Mouse (Mus musculus) liver, postnatal 0 days (tissue): ENCODE measurements around the gene Golph3l. TPM values are rescaled to one million over a fixed set of nuclear protein-coding genes. Genes with fewer than 3 reads are reported as not detected.
A peak's percentile ranks its signal among the peaks of the same experiment; 100 is the strongest.

Experiments used
- ATAC-seq: fragments of 200-750 bp; cut with Nextera tagmentation; 2 replicates; pipeline ENCODE4 v1.8.0; 2017; ENCODE audit warnings: mild to moderate bottlenecking, moderate library complexity
- DNase-seq: peaks from one replicate; pipeline ENCODE4 v3.0.0-alpha.2; 2016
- H3K27ac ChIP-seq: fragments of 300-500 bp; sonication (generic); 2 replicates; pipeline ENCODE4 v1.5.1; 2014; ENCODE audit warnings: antibody characterized with exemption, moderate library complexity, mild to moderate bottlenecking, low read depth
- H3K27me3 ChIP-seq: fragments of 300-500 bp; sonication (generic); 2 replicates; pipeline ENCODE4 v1.6.1; 2014; ENCODE audit warnings: low read length, control low read depth, mixed read lengths; ENCODE audit not compliant: insufficient read depth
- H3K36me3 ChIP-seq: fragments of 300-500 bp; sonication (generic); replicated peaks from 2 replicates; pipeline ENCODE4 v1.6.1; 2014; ENCODE audit warnings: mild to moderate bottlenecking, control low read depth, low read length, moderate library complexity, mixed read lengths; ENCODE audit not compliant: insufficient read depth
- H3K4me1 ChIP-seq: fragments of 300-500 bp; sonication (generic); 2 replicates; pipeline ENCODE4 v1.6.1; 2014; ENCODE audit warnings: antibody characterized with exemption, mild to moderate bottlenecking, control low read depth; ENCODE audit not compliant: insufficient read depth
- H3K4me2 ChIP-seq: fragments of 300-500 bp; sonication (generic); 2 replicates; pipeline ENCODE4 v1.6.1; 2014; ENCODE audit warnings: low read depth, mild to moderate bottlenecking, low read length, moderate library complexity, mixed read lengths
- H3K4me3 ChIP-seq: fragments of 300-500 bp; sonication (generic); 2 replicates; pipeline ENCODE4 v1.5.1; 2014; ENCODE audit warnings: low read depth, low read length
- H3K9ac ChIP-seq: fragments of 300-500 bp; sonication (generic); replicated peaks from 2 replicates; pipeline ENCODE4 v1.6.1; 2014; ENCODE audit warnings: mild to moderate bottlenecking, moderate library complexity
- H3K9me3 ChIP-seq: fragments of 300-500 bp; sonication (generic); 2 replicates; pipeline ENCODE4 v1.6.1; 2016; ENCODE audit warnings: mild to moderate bottlenecking, control low read depth, low read length, mixed read lengths
- CTCF ChIP-seq: sonication (generic); IDR thresholded peaks from 2 replicates; pipeline ENCODE4 v1.5.1; 2016; ENCODE audit warnings: antibody characterized with exemption, low read depth
- EP300 ChIP-seq: IDR thresholded peaks from 2 replicates; pipeline ENCODE4 v1.6.1; 2016; ENCODE audit warnings: antibody characterized with exemption, low read depth, mild to moderate bottlenecking
- WGBS: fragments of 180-500 bp; shearing (Covaris S2); extraction: QIAGEN DNeasy Blood & Tissue Kit; methylation state at CpG from one replicate; pipeline ENCODE4 v1.1.7; 2014; ENCODE audit not compliant: insufficient replicate concordance; 5-methylcytosine and 5-hydroxymethylcytosine counted together
- polyA plus RNA-seq: library from polyadenylated mRNA; unstranded; fragments of >200 nt; fragmentation: Nextera tagmentation; extraction: Ambion mirVana; gene quantifications from 2 replicates; pipeline ENCODE4 v1.2.1, GENCODE M21; 2015

The Golph3l gene
- polyA plus RNA-seq, 1 experiment from 2014 or later: 11.3 TPM

- no peak overlapping the region for H3K4me3 ChIP-seq
- DNase-seq: peak; percentile 79
- 46% methylated on average over 6 of the region's 6 CpGs for WGBS
Observed at GRCm38 (mm10) chr3:95666124-95666844, 77.5 kb downstream of the Golph3l start.

GRCm38 (mm10) chr3:95667521-95667920 lies 78.8 kb downstream of the Golph3l start:
- DNase-seq: no peak
- H3K9ac ChIP-seq: peak overlapping the region; percentile 39
- H3K36me3 ChIP-seq: peaks cover 20% of the 10 kb centered on the region
- no peaks in the 10 kb centered on the region for H3K9me3 ChIP-seq
- H3K4me3 ChIP-seq: no peak overlapping the region
- H3K4me2 ChIP-seq: peak overlapping the region; percentile 7
- H3K27ac ChIP-seq: peak overlapping the region; percentile 91
- peaks cover 74% of the 10 kb centered on the region for H3K4me1 ChIP-seq
- TF ChIP-seq CTCF: no peak
- no peak for TF ChIP-seq EP300
- no peaks in the 10 kb centered on the region for H3K27me3 ChIP-seq
- no peak for ATAC-seq
- 40% methylated on average over 4 of the region's 4 CpGs for WGBS

More at GRCm38 (mm10) chr3:95666124-95666844, 77.5 kb downstream of the Golph3l start:
- Histone ChIP-seq H3K4me1 (peaks cover 76% of the 10 kb centered on the region), H3K36me3 (peaks cover 31% of the 10 kb centered on the region), H3K27ac (peak overlapping the region; percentile 91), H3K9ac (peak overlapping the region; percentile 23; the same call in 1 of the 2 replicates), H3K27me3 (no peaks in the 10 kb centered on the region), H3K4me2 (peak overlapping the region; percentile 29), H3K9me3 (no peaks in the 10 kb centered on the region)
- peak; percentile 56 for ATAC-seq
- TF ChIP-seq CTCF: no peak
- peak; percentile 28 for TF ChIP-seq EP300

DNA sequence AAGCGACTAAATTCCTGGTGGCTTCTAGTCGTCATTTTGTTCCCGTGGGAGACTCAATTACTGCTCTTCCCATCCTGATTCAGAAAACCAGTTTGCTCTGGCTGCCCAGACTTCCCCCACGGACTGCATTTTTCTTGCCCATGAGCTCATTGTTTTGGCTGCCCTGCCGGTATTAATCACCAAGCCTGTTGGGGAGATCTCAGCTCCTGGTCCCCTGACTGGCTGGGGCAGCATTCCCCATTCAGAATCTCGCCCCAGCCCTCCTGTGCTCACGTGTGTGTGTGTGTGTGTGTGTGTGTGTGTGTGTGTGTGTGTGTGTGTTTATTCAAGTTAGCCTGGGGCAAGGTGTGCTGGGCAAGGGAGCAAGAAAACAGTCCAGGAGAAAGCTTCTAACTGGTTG lies 79.3 kb downstream of the Golph3l start:
- H3K27me3 ChIP-seq: no peaks in the 10 kb centered on the region
- H3K4me2 ChIP-seq: peak overlapping the region; percentile 44
- 33% methylated on average over 7 of the region's 7 CpGs for WGBS
- H3K4me3 ChIP-seq: no peak overlapping the region
- peaks cover 16% of the 10 kb centered on the region for H3K36me3 ChIP-seq
- TF ChIP-seq CTCF (no peak), EP300 (no peak)
- peaks cover 74% of the 10 kb centered on the region for H3K4me1 ChIP-seq
- ATAC-seq (peak; percentile 31), DNase-seq (no peak)
- no peaks in the 10 kb centered on the region for H3K9me3 ChIP-seq
- peak overlapping the region; percentile 91 for H3K27ac ChIP-seq
- H3K9ac ChIP-seq: peak overlapping the region; percentile 39

Other genes starting within 250 kb of the Golph3l start
- gene Setdb1, start 231.7 kb upstream of the Golph3l start, polyA plus RNA-seq: 6.3 and 6.6 TPM in 2 replicates
- gene 4930558C23Rik, start 186.1 kb upstream of the Golph3l start, polyA plus RNA-seq: not detected in 2 replicates
- gene Arnt, start 154.5 kb upstream of the Golph3l start, polyA plus RNA-seq: 7.9 and 9.4 TPM in 2 replicates
- gene Ctsk, start 89.7 kb upstream of the Golph3l start, polyA plus RNA-seq: 2.0 and 2.3 TPM in 2 replicates
- 89.4 and 92.8 TPM in 2 replicates for gene Ctss, start 62.1 kb upstream of the Golph3l start, polyA plus RNA-seq
- gene Hormad1, start 29.3 kb upstream of the Golph3l start, polyA plus RNA-seq: not detected in 2 replicates
- gene Ensa, start 36.1 kb downstream of the Golph3l start, polyA plus RNA-seq: 20.1 and 23.9 TPM in 2 replicates
- gene Mcl1, start 69.9 kb downstream of the Golph3l start, polyA plus RNA-seq: 36.2 and 38.2 TPM in 2 replicates
- 2.5 and 2.6 TPM in 2 replicates for gene Adamtsl4, start 99.0 kb downstream of the Golph3l start, polyA plus RNA-seq
- 81.2 and 90.1 TPM in 2 replicates for gene Ecm1, start 150.6 kb downstream of the Golph3l start, polyA plus RNA-seq
- gene Tars2, start 171.3 kb downstream of the Golph3l start, polyA plus RNA-seq: 16.4 and 21.0 TPM in 2 replicates
- gene Rprd2, start 229.9 kb downstream of the Golph3l start, polyA plus RNA-seq: 7.1 and 8.2 TPM in 2 replicates